Mouse (Mus musculus): ENCODE results near the gene Gm13276. TPM values are rescaled to one million over a fixed set of nuclear protein-coding genes. Genes with fewer than 3 reads are reported as not detected.

Gm13276 gene
- polyA plus RNA-seq, 1 experiment from 2014 or later: not detected

Other genes with a start within 250 kb of the Gm13276 start
- not detected in 2 replicates for gene Ifna15, start 227.5 kb upstream of the Gm13276 start, polyA plus RNA-seq (2015; fragmentation: Nextera tagmentation; extraction: Ambion mirVana)
- gene Ifna14, start 213.9 kb upstream of the Gm13276 start, polyA plus RNA-seq (2015; fragmentation: Nextera tagmentation; extraction: Ambion mirVana): not detected in 2 replicates
- not detected in 2 replicates for gene Ifna9, start 193.3 kb upstream of the Gm13276 start, polyA plus RNA-seq (2015; fragmentation: Nextera tagmentation; extraction: Ambion mirVana)
- not detected in 2 replicates for gene Ifna12, start 182.3 kb upstream of the Gm13276 start, polyA plus RNA-seq (2015; fragmentation: Nextera tagmentation; extraction: Ambion mirVana)
- gene C87499, start 151.3 kb upstream of the Gm13276 start, polyA plus RNA-seq (2015; fragmentation: Nextera tagmentation; extraction: Ambion mirVana): not detected in 2 replicates
- gene Ifna13, start 141.2 kb upstream of the Gm13276 start, polyA plus RNA-seq (2015; fragmentation: Nextera tagmentation; extraction: Ambion mirVana): not detected in 2 replicates
- not detected in 2 replicates for gene Ifna16, start 108.8 kb upstream of the Gm13276 start, polyA plus RNA-seq (2015; fragmentation: Nextera tagmentation; extraction: Ambion mirVana)
- gene Ifna2, start 101.8 kb upstream of the Gm13276 start, polyA plus RNA-seq (2015; fragmentation: Nextera tagmentation; extraction: Ambion mirVana): not detected in 2 replicates
- not detected in 2 replicates for gene Ifnab, start 94.3 kb upstream of the Gm13276 start, polyA plus RNA-seq (2015; fragmentation: Nextera tagmentation; extraction: Ambion mirVana)
- gene Gm26566, start 63.9 kb upstream of the Gm13276 start, polyA plus RNA-seq (2015; fragmentation: Nextera tagmentation; extraction: Ambion mirVana): 1.0 and 1.1 TPM in 2 replicates
- gene Klhl9, start 63.2 kb upstream of the Gm13276 start, polyA plus RNA-seq (2015; fragmentation: Nextera tagmentation; extraction: Ambion mirVana): 123 and 130 TPM in 2 replicates
- not detected in 2 replicates for gene Gm13271, start 30.8 kb upstream of the Gm13276 start, polyA plus RNA-seq (2015; fragmentation: Nextera tagmentation; extraction: Ambion mirVana)
- gene Gm13283, start 25.6 kb upstream of the Gm13276 start, polyA plus RNA-seq (2015; fragmentation: Nextera tagmentation; extraction: Ambion mirVana): 0.34 and 0.45 TPM in 2 replicates
- gene Gm13290, start 11.9 kb upstream of the Gm13276 start, polyA plus RNA-seq (2015; fragmentation: Nextera tagmentation; extraction: Ambion mirVana): 0.46 and 0.59 TPM in 2 replicates
- gene Gm13289, start 8.8 kb upstream of the Gm13276 start, polyA plus RNA-seq (2015; fragmentation: Nextera tagmentation; extraction: Ambion mirVana): not detected in 2 replicates
- gene Gm13272, start 5.9 kb upstream of the Gm13276 start, polyA plus RNA-seq (2015; fragmentation: Nextera tagmentation; extraction: Ambion mirVana): not detected in 2 replicates
- 0.27 and 0.41 TPM in 2 replicates for gene Ifnz, start 3.6 kb upstream of the Gm13276 start, polyA plus RNA-seq (2015; fragmentation: Nextera tagmentation; extraction: Ambion mirVana)
- gene Gm13277, start 2.9 kb downstream of the Gm13276 start, polyA plus RNA-seq (2015; fragmentation: Nextera tagmentation; extraction: Ambion mirVana): not detected in 2 replicates
- gene Gm13278, start 5.8 kb downstream of the Gm13276 start, polyA plus RNA-seq (2015; fragmentation: Nextera tagmentation; extraction: Ambion mirVana): not detected in 2 replicates
- not detected in 2 replicates for gene Gm13275, start 8.8 kb downstream of the Gm13276 start, polyA plus RNA-seq (2015; fragmentation: Nextera tagmentation; extraction: Ambion mirVana)
- not detected in 2 replicates for gene Gm13279, start 11.7 kb downstream of the Gm13276 start, polyA plus RNA-seq (2015; fragmentation: Nextera tagmentation; extraction: Ambion mirVana)
- 0.76 and 1.0 TPM in 2 replicates for gene Gm13285, start 14.0 kb downstream of the Gm13276 start, polyA plus RNA-seq (2015; fragmentation: Nextera tagmentation; extraction: Ambion mirVana)
- not detected in 2 replicates for gene Gm13287, start 17.5 kb downstream of the Gm13276 start, polyA plus RNA-seq (2015; fragmentation: Nextera tagmentation; extraction: Ambion mirVana)
- gene Gm13288, start 19.8 kb downstream of the Gm13276 start, polyA plus RNA-seq (2015; fragmentation: Nextera tagmentation; extraction: Ambion mirVana): not detected in 2 replicates
- not detected in 2 replicates for gene Ifna7, start 30.5 kb downstream of the Gm13276 start, polyA plus RNA-seq (2015; fragmentation: Nextera tagmentation; extraction: Ambion mirVana)
- not detected in 2 replicates for gene Ifna11, start 34.2 kb downstream of the Gm13276 start, polyA plus RNA-seq (2015; fragmentation: Nextera tagmentation; extraction: Ambion mirVana)
- not detected in 2 replicates for gene Ifna6, start 41.7 kb downstream of the Gm13276 start, polyA plus RNA-seq (2015; fragmentation: Nextera tagmentation; extraction: Ambion mirVana)
- not detected in 2 replicates for gene Ifna5, start 49.8 kb downstream of the Gm13276 start, polyA plus RNA-seq (2015; fragmentation: Nextera tagmentation; extraction: Ambion mirVana)
- gene Ifna4, start 56.2 kb downstream of the Gm13276 start, polyA plus RNA-seq (2015; fragmentation: Nextera tagmentation; extraction: Ambion mirVana): not detected in 2 replicates
- gene Ifna1, start 64.4 kb downstream of the Gm13276 start, polyA plus RNA-seq (2015; fragmentation: Nextera tagmentation; extraction: Ambion mirVana): not detected in 2 replicates
- gene Ifne, start 94.5 kb downstream of the Gm13276 start, polyA plus RNA-seq (2015; fragmentation: Nextera tagmentation; extraction: Ambion mirVana): not detected in 2 replicates